In genomic region chr10:128743235-128743634, GRCm38 (mm10) we compare ENCODE assay signal across 9 mouse cellular contexts. TPM values are rescaled to one million over a fixed set of nuclear protein-coding genes. Genes with fewer than 3 reads are reported as not detected.
DNase-seq lines count a peak whose midpoint lies in the region; ATAC-seq and TF ChIP-seq lines count a peak whose summit lies in the region.
"Had no signal": no experiment of that assay in that cellular context is flagged by ENCODE, and none has a peak within 500 bp of the region (broad histone marks: within the 10 kb centered on the region; RNA-seq: fewer than 3 reads in every experiment).

No protein-coding gene starts in this region.

- TF ChIP-seq CTCF in hindbrain, postnatal 0 days (IDR thresholded peaks at IDR 0.05; ENCODE audit: low read depth): no peak

- H3K9me3 ChIP-seq in heart, embryonic 11.5 days (replicated peaks; ENCODE audit: control insufficient read depth, low read length): no peaks in the 10 kb centered on the region
- H3K9me3 ChIP-seq in embryonic facial prominence, embryonic 10.5 days: no peaks in the 10 kb centered on the region
- no peaks in the 10 kb centered on the region for H3K9me3 ChIP-seq in hindbrain, postnatal 0 days (ENCODE audit: low read length)
- H3K9me3 ChIP-seq: G1E had no signal

- no peak for DNase-seq in heart, adult 8-10 months (ENCODE audit: low spot score)
- no peak for DNase-seq in embryonic facial prominence, embryonic 10.5 days (ENCODE audit: low spot score)
- no peak for DNase-seq in hindbrain, postnatal 0 days (ENCODE audit: low spot score)
- DNase-seq in adrenal gland, adult 8-10 months: no peak
- DNase-seq in right cerebral cortex, postnatal 25 days: no peak

- H3K27ac ChIP-seq in heart, embryonic 11.5 days (ENCODE audit: low read depth, low read length): no peak overlapping the region
- H3K27ac ChIP-seq in embryonic facial prominence, embryonic 10.5 days (replicated peaks): no peak overlapping the region
- no peak overlapping the region for H3K27ac ChIP-seq in hindbrain, postnatal 0 days

- no peak for ATAC-seq in heart, embryonic 11.5 days (replicated peaks; ENCODE audit: insufficient number of reproducible peaks, low FRiP score, low TSS enrichment)
- no peak for ATAC-seq in hindbrain, postnatal 0 days
- peak; percentile 39 for ATAC-seq in megakaryocyte, adult 5-6 weeks (ENCODE audit: poor library complexity, severe bottlenecking)
- no peak for ATAC-seq in cerebellum, adult (ENCODE audit: insufficient number of reproducible peaks, low FRiP score, low TSS enrichment)

- H3K9ac ChIP-seq in heart, embryonic 11.5 days (ENCODE audit: low read depth, low read length): peak overlapping the region; percentile 73
- H3K9ac ChIP-seq in hindbrain, postnatal 0 days (replicated peaks; ENCODE audit: low read length): peak overlapping the region; percentile 67

- H3K36me3 ChIP-seq in heart, embryonic 11.5 days (ENCODE audit: control insufficient read depth, insufficient read depth, low read length): no peaks in the 10 kb centered on the region
- H3K36me3 ChIP-seq in embryonic facial prominence, embryonic 10.5 days (replicated peaks): no peaks in the 10 kb centered on the region
- H3K36me3 ChIP-seq in hindbrain, postnatal 0 days (ENCODE audit: insufficient read depth, low read length): no peaks in the 10 kb centered on the region
- H3K36me3 ChIP-seq: G1E had no signal

- peaks cover 5% of the 10 kb centered on the region; the same call in 1 of the 2 replicates for H3K27me3 ChIP-seq in heart, embryonic 11.5 days (ENCODE audit: control insufficient read depth, insufficient read depth, low read length)
- H3K27me3 ChIP-seq in embryonic facial prominence, embryonic 10.5 days (replicated peaks; ENCODE audit: low read depth, poor library complexity, severe bottlenecking): peaks cover 58% of the 10 kb centered on the region
- no peaks in the 10 kb centered on the region; the same call in 1 of the 2 replicates for H3K27me3 ChIP-seq in hindbrain, postnatal 0 days (ENCODE audit: insufficient read depth, low read length)

- H3K4me3 ChIP-seq in heart, embryonic 11.5 days (ENCODE audit: low read depth, low read length): peak overlapping the region; percentile 65
- H3K4me3 ChIP-seq in embryonic facial prominence, embryonic 10.5 days: peak overlapping the region; percentile 77
- peak overlapping the region; percentile 70 for H3K4me3 ChIP-seq in hindbrain, postnatal 0 days (ENCODE audit: low read length)

- peak overlapping the region; percentile 90 for H3K4me2 ChIP-seq in heart, embryonic 11.5 days
- H3K4me2 ChIP-seq in hindbrain, postnatal 0 days (ENCODE audit: low read depth, low read length): peak overlapping the region; percentile 97

- 8% methylated on average over 7 of the region's 7 CpGs for WGBS in heart, embryonic 11.5 days (ENCODE audit: insufficient replicate concordance)
- WGBS in embryonic facial prominence, embryonic 10.5 days: 8% methylated on average over 7 of the region's 7 CpGs
- 12% methylated on average over 7 of the region's 7 CpGs for WGBS in hindbrain, postnatal 0 days

- H3K4me1 ChIP-seq in heart, embryonic 11.5 days (ENCODE audit: control insufficient read depth, insufficient read depth, low read length): peaks cover 14% of the 10 kb centered on the region
- H3K4me1 ChIP-seq in embryonic facial prominence, embryonic 10.5 days: peaks cover 36% of the 10 kb centered on the region
- peaks cover 18% of the 10 kb centered on the region; the same call in 1 of the 2 replicates for H3K4me1 ChIP-seq in hindbrain, postnatal 0 days (ENCODE audit: insufficient read depth, low read length)

RNA-seq across cellular contexts. Expression of gene Dgka, which starts 1.4 kb away (rescaled TPM):
- polyA plus RNA-seq in heart, embryonic 11.5 days (2014; fragmentation: Nextera tagmentation; extraction: Ambion mirVana): 5.6 and 5.9 TPM in 2 replicates
- 10 to 100 TPM; 11.3 to 12.9 (median 12.6) TPM for total RNA-seq in heart, adult 8-10 months (2022)
- 5.2 and 6.3 TPM in 2 replicates for polyA plus RNA-seq in embryonic facial prominence, embryonic 10.5 days (2016; fragmentation: Nextera tagmentation; extraction: Ambion mirVana)
- total RNA-seq in hindbrain, postnatal 0 days (2014; rRNA removed): 6.2 and 6.6 TPM in 2 replicates
- 6.2 and 6.7 TPM in 2 replicates for polyA plus RNA-seq in hindbrain, postnatal 0 days (2015; fragmentation: Nextera tagmentation; extraction: Ambion mirVana)
- total RNA-seq in megakaryocyte, adult 5-6 weeks (2015): 35.0 and 37.6 TPM in 2 replicates
- total RNA-seq in megakaryocyte, adult 5-6 weeks (2017): 31.5 and 32.6 TPM in 2 replicates
- total RNA-seq in adrenal gland, adult 8-10 months (2022): 10 to 100 TPM; 16.5 to 41.1 (median 28.6) TPM

RNA-seq across cellular contexts. Expression of gene Pym1, which starts 4.5 kb away (rescaled TPM):
- polyA plus RNA-seq in heart, embryonic 11.5 days (2014; fragmentation: Nextera tagmentation; extraction: Ambion mirVana): 25.4 and 27.2 TPM in 2 replicates
- total RNA-seq in heart, adult 8-10 months (2022): 10 to 100 TPM in 1 of 4 experiments, 1 to 10 TPM in 3; 7.9 to 11.1 (median 9.4) TPM
- 56.6 and 60.0 TPM in 2 replicates for polyA plus RNA-seq in embryonic facial prominence, embryonic 10.5 days (2016; fragmentation: Nextera tagmentation; extraction: Ambion mirVana)
- total RNA-seq in hindbrain, postnatal 0 days (2014; rRNA removed): 45.6 and 47.4 TPM in 2 replicates
- polyA plus RNA-seq in hindbrain, postnatal 0 days (2015; fragmentation: Nextera tagmentation; extraction: Ambion mirVana): 51.0 and 51.5 TPM in 2 replicates
- total RNA-seq in megakaryocyte, adult 5-6 weeks (2015): 22.0 and 25.0 TPM in 2 replicates
- 37.1 and 43.4 TPM in 2 replicates for total RNA-seq in megakaryocyte, adult 5-6 weeks (2017)
- 10 to 100 TPM; 24.1 to 31.9 (median 27.0) TPM for total RNA-seq in adrenal gland, adult 8-10 months (2022)

RNA-seq across cellular contexts. Expression of gene Cdk2, which starts 38.4 kb away (rescaled TPM):
- 91.1 and 98.5 TPM in 2 replicates for polyA plus RNA-seq in heart, embryonic 11.5 days (2014; fragmentation: Nextera tagmentation; extraction: Ambion mirVana)
- 1 to 10 TPM; 8.0 to 8.8 (median 8.5) TPM for total RNA-seq in heart, adult 8-10 months (2022)
- 124 and 130 TPM in 2 replicates for polyA plus RNA-seq in embryonic facial prominence, embryonic 10.5 days (2016; fragmentation: Nextera tagmentation; extraction: Ambion mirVana)
- total RNA-seq in hindbrain, postnatal 0 days (2014; rRNA removed): 17.5 and 21.2 TPM in 2 replicates
- polyA plus RNA-seq in hindbrain, postnatal 0 days (2015; fragmentation: Nextera tagmentation; extraction: Ambion mirVana): 16.6 and 17.7 TPM in 2 replicates
- 85.3 and 89.5 TPM in 2 replicates for total RNA-seq in megakaryocyte, adult 5-6 weeks (2015)
- 63.4 and 70.7 TPM in 2 replicates for total RNA-seq in megakaryocyte, adult 5-6 weeks (2017)
- 10 to 100 TPM; 13.4 to 26.6 (median 19.3) TPM for total RNA-seq in adrenal gland, adult 8-10 months (2022)

RNA-seq across cellular contexts. Expression of gene Pmel, which starts 39.2 kb away (rescaled TPM):
- 0.96 and 1.5 TPM in 2 replicates for polyA plus RNA-seq in heart, embryonic 11.5 days (2014; fragmentation: Nextera tagmentation; extraction: Ambion mirVana)
- total RNA-seq in heart, adult 8-10 months (2022): under 1 TPM; 0.29 to 0.79 (median 0.44) TPM
- 8.6 and 17.3 TPM in 2 replicates for polyA plus RNA-seq in embryonic facial prominence, embryonic 10.5 days (2016; fragmentation: Nextera tagmentation; extraction: Ambion mirVana)
- 0.63 and 1.0 TPM in 2 replicates for total RNA-seq in hindbrain, postnatal 0 days (2014; rRNA removed)
- polyA plus RNA-seq in hindbrain, postnatal 0 days (2015; fragmentation: Nextera tagmentation; extraction: Ambion mirVana): 1.0 and 1.4 TPM in 2 replicates
- total RNA-seq in megakaryocyte, adult 5-6 weeks (2015): 0.16 and 0.57 TPM in 2 replicates
- total RNA-seq in megakaryocyte, adult 5-6 weeks (2017): 0.07 and 0.73 TPM in 2 replicates
- 1 to 10 TPM; 1.1 to 1.7 (median 1.3) TPM for total RNA-seq in adrenal gland, adult 8-10 months (2022)

RNA-seq across cellular contexts. Expression of gene Rab5b, which starts 47.2 kb away (rescaled TPM):
- 51.3 and 64.5 TPM in 2 replicates for polyA plus RNA-seq in heart, embryonic 11.5 days (2014; fragmentation: Nextera tagmentation; extraction: Ambion mirVana)
- total RNA-seq in heart, adult 8-10 months (2022): 10 to 100 TPM; 84.0 to 87.9 (median 85.0) TPM
- 64.4 and 70.4 TPM in 2 replicates for polyA plus RNA-seq in embryonic facial prominence, embryonic 10.5 days (2016; fragmentation: Nextera tagmentation; extraction: Ambion mirVana)
- 108 and 127 TPM in 2 replicates for total RNA-seq in hindbrain, postnatal 0 days (2014; rRNA removed)
- polyA plus RNA-seq in hindbrain, postnatal 0 days (2015; fragmentation: Nextera tagmentation; extraction: Ambion mirVana): 97.5 and 99.7 TPM in 2 replicates
- total RNA-seq in megakaryocyte, adult 5-6 weeks (2015): 62.8 and 64.7 TPM in 2 replicates
- 77.1 and 84.0 TPM in 2 replicates for total RNA-seq in megakaryocyte, adult 5-6 weeks (2017)
- total RNA-seq in adrenal gland, adult 8-10 months (2022): 100 to 1,000 TPM; 126 to 149 (median 145) TPM
